Mouse (Mus musculus) lung, postnatal 0 days (tissue): ENCODE results near the gene Bpifb9b.

Source experiments
- CTCF ChIP-seq: IDR thresholded peaks from 2 replicates; pipeline ENCODE4 v1.5.1; 2016; ENCODE audit warnings: antibody characterized with exemption, mild to moderate bottlenecking
- EP300 ChIP-seq: IDR thresholded peaks from 2 replicates; pipeline ENCODE4 v1.6.1; 2016; ENCODE audit warnings: antibody characterized with exemption, mild to moderate bottlenecking, control low read depth

GRCm38 (mm10) chr2:154326852-154327251 is 19.8 kb downstream of the Bpifb9b start:
- TF ChIP-seq CTCF (no peak), EP300 (no peak)
